Mouse (Mus musculus) E14TG2a.4 (cell line): ENCODE measurements at regions not wholly inside any gene's neighbourhood (a gene's known extent, or its start where the extent isn't known, plus 50 kb on each side); places are given as distances from the start of the nearest gene placed in this dataset.

ENCODE experiments used
- CTCF ChIP-seq: conservative IDR thresholded peaks from 2 replicates; pipeline ENCODE4 v1.5.1; 2014; ENCODE audit warnings: low read length
- NANOG ChIP-seq: IDR thresholded peaks from 2 replicates; pipeline ENCODE4 v1.6.1; 2014; ENCODE audit warnings: borderline replicate concordance, low read length, mixed read lengths
- POU5F1 ChIP-seq: IDR thresholded peaks from 2 replicates; pipeline ENCODE4 v1.6.1; 2014; ENCODE audit warnings: low read length, borderline replicate concordance

GRCm38 (mm10) chr4:88995129-88995919, 115.3 kb upstream of the Ifne start:
- TF ChIP-seq CTCF (no peak), NANOG (no peak), POU5F1 (no peak)
